Mouse (Mus musculus): ENCODE measurements around the gene Elmo1. TPM values are rescaled to one million over a fixed set of nuclear protein-coding genes. Genes with fewer than 3 reads are reported as not detected.
"Not testable (repeated sequence)": the region's sequence is repeated elsewhere in the genome, so short reads cannot be mapped to it uniquely, and the experiment has no call there.

Gene Elmo1
- total RNA-seq, 2 experiments from 2014 or later, result 23.6 to 27.7 TPM

GRCm38 (mm10) chr13:20564414-20564813 lies 474.0 kb downstream of the Elmo1 start:
- DNase-seq (ENCODE audit: low spot score in 2 of 2), result no peak

- DNase-seq (ENCODE audit: low spot score in 2 of 2), result no peak
These were observed 484.8 kb downstream of the Elmo1 start for GRCm38 (mm10) chr13:20575186-20575585.

GRCm38 (mm10) chr13:20585868-20586267 lies 495.5 kb downstream of the Elmo1 start:
- DNase-seq (ENCODE audit: low spot score in 2 of 2), result no peak

DNA sequence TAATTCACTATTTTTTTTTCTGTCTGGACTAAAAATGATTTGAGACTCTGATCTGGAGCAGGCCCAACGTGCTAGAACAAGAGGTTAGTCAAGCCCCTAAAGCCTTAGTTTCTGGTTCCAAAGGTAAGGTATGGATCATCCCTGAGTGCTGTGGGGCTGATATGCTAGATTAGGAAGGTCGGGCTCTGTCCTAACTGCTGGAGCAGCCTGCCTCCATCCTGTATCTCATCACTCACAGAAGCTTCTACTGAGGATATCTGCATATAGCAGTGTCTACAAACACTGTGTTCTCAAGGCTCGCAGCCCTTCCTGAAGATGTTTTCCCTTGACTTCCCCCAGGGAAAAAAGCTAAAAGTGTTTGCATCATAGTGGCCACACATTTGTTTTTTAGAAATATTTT lies 496.1 kb downstream of the Elmo1 start:
- no peak for DNase-seq (ENCODE audit: low spot score in 2 of 2)

- no peak for DNase-seq (ENCODE audit: low spot score in 2 of 2)
These were observed 500.6 kb downstream of the Elmo1 start for GRCm38 (mm10) chr13:20590983-20591382.

DNA sequence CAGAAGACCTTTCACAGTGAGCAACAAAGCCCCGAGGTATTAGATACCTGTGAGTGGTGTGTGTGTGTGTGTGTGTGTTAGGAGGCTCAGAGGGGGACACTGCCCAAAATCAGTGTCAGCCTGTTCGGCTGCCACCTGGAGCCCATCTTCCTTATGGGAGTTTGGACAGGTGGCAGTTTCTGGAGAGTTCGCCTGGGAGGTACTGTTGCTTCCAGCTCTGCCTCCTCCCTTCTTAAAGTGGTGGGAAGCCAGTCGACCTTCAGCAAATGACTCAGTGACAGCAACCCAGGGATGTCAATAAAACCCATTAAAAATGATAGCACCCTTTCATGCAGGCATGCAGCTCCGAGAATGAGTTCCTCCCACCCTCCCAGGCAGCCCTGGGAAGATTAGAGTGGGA lies 506.9 kb downstream of the Elmo1 start:
- DNase-seq (ENCODE audit: low spot score in 2 of 2), result no peak

GRCm38 (mm10) chr13:20598618-20599017 lies 508.2 kb downstream of the Elmo1 start:
- no peak for DNase-seq (ENCODE audit: low spot score in 2 of 2)

DNA sequence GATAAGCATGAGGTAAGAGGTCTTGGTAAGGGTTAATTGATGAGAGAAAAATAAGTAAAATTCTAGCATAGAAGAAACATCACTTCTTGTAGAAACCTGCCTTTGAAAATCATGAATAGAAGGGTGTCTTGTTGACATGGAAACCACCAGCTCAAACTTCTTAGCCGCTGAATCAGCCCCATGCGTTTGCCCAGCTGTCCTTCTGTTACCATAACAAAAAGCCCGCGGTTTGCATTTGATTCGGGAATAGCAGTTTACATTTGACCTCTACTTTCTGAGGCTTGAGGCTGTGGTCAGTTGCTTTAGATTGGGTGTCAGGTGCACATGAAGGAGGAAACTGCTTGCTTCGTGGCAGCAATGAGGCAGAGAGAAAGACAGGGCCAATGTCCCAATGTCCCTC lies 509.9 kb downstream of the Elmo1 start:
- DNase-seq (ENCODE audit: low spot score in 2 of 2), result no peak

- DNase-seq (ENCODE audit: low spot score in 2 of 2), result no peak
These were observed 511.0 kb downstream of the Elmo1 start for GRCm38 (mm10) chr13:20601421-20601820.

GRCm38 (mm10) chr13:20606891-20607290 lies 516.5 kb downstream of the Elmo1 start:
- DNase-seq (ENCODE audit: low spot score in 2 of 2), result no peak

- no peak for DNase-seq (ENCODE audit: low spot score in 2 of 2)
These were observed 518.8 kb downstream of the Elmo1 start for GRCm38 (mm10) chr13:20609003-20609688.

- DNase-seq (ENCODE audit: low spot score in 2 of 2), result no peak
These were observed 525.4 kb downstream of the Elmo1 start for GRCm38 (mm10) chr13:20615596-20616469.

DNA sequence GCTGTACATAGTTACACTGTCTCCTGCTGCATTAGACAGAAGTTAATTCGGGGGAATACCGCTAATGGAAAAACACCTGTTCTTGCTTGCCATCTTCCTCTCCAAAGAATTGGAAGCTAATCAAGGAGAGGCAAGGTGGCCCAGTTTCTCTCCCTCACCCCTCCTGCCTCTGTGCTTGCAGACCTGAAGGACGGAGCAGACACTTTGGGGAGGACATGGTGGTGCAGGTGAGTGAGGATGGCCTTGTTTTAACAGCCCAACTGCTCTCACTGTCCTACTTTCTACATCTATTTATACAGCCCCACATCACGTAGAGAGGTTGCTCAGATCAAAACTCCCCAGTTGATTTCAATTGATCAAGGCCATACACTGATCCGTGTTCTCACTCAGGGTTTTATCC lies 529.5 kb downstream of the Elmo1 start:
- DNase-seq (ENCODE audit: low spot score in 2 of 2), result no peak

DNA sequence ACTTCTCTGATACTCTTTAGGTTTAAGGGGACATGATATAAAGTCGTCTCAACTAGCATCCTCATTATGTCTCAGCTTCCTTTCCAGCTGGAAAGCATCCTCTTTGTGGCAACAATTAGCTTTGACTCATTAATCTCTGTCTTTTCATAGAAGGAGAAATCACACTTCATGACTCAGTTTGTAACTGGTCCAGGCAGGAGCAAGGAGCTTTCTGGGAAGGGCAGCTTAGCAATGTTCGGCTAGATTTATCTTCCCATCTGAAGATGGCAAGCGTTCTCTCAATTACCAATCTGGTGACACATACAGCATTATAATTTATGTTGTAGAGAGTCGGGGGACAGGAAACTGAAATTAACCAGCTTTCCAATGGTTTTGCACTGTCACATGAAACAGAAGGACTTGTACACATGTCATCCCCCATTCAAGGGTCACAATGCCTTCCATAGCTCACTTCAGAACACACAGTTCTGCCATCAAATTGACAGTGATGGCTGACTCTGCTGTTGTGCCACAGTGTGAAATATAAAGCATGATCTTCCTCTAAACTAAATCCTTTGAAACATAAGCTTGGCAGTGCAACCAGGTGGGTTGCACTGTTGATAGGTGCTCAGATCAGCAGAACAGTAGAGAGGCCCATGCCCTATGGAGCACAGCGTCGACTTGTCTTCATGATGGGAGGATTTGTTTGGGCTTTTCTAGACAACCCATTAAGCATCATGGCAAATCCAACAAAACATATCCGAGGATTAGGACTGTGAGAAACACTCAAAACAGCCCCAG lies 532.9 kb downstream of the Elmo1 start:
- no peak for DNase-seq (ENCODE audit: low spot score in 2 of 2)

- DNase-seq (ENCODE audit: low spot score in 2 of 2), result no peak
These were observed 537.4 kb downstream of the Elmo1 start for GRCm38 (mm10) chr13:20627796-20628195.

DNA sequence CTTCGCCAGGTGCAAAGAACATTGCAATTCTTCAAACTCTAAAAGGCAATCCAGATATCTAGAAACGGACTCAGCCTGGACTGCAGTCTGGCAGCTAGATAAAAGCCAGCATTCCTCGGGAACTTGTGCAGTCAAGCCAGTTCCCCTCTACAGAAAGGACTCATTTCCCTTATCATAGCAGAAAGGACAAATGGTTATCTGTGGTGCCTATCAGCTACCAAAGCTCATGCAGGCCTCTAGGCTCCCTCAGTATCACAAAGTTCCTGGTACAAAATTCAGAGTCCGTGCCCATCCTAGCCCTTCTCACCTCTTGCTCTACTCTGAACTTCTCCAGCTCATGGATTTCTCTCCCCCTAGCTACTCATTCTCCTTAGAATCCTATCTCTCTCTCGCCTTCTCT lies 542.1 kb downstream of the Elmo1 start:
- DNase-seq (ENCODE audit: low spot score in 2 of 2), result no peak

GRCm38 (mm10) chr13:20634679-20635078 lies 544.3 kb downstream of the Elmo1 start:
- not testable (repeated sequence) for DNase-seq (ENCODE audit: low spot score in 2 of 2)

DNA sequence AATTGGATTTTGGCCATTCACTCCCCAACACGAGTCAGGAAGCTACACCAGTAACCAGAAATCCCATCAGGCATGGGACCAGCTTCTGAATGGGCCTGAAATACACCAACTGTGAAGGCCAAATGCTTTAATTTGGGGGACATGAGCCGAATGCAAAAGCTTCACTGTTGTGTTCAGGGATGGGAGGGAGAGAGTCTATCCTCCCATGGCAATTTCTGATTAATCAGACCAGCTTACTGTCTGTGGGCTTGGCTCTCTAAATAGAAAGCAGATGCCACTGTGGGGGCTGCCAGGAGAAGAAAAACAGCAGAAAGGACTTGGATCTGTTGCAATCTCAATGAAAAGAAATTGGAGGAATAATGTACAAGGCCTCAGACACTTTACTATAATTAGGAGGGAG lies 545.2 kb downstream of the Elmo1 start:
- DNase-seq (ENCODE audit: low spot score in 2 of 2), result no peak

Measured in gastrocnemius, postnatal 4 days (tissue).